Mouse (Mus musculus) liver, embryonic 14.5 days (tissue): Measurements from ENCODE around the gene Kpna6.

Experiments used
- CTCF ChIP-seq: IDR thresholded peaks from 2 replicates; pipeline ENCODE4 v1.5.1; 2016; ENCODE audit warnings: antibody characterized with exemption, low read depth, control low read depth
- EP300 ChIP-seq: IDR thresholded peaks from 2 replicates; pipeline ENCODE4 v1.6.1; 2016; ENCODE audit warnings: antibody characterized with exemption, low read depth

GRCm38 (mm10) chr4:129615801-129616290 is 56.7 kb downstream of the Kpna6 start:
- TF ChIP-seq CTCF (no peak), EP300 (no peak)
